Mouse (Mus musculus) ovary, postnatal 10 days (tissue): Measurements from ENCODE around the gene Gm9.
"Not testable (repeated sequence)": the region's sequence is repeated elsewhere in the genome, so short reads cannot be mapped to it uniquely, and the experiment has no call there.

Experiments
- DNase-seq: peaks from one replicate; pipeline ENCODE4 v3.0.0; 2022; ENCODE audit warnings: low spot score

Gene Gm9

GRCm38 (mm10) chrX:37210941-37211340, at the start of gene Gm9:
Gm9 (minus strand) TSS chrX:37211041.
- no peak for DNase-seq

DNA sequence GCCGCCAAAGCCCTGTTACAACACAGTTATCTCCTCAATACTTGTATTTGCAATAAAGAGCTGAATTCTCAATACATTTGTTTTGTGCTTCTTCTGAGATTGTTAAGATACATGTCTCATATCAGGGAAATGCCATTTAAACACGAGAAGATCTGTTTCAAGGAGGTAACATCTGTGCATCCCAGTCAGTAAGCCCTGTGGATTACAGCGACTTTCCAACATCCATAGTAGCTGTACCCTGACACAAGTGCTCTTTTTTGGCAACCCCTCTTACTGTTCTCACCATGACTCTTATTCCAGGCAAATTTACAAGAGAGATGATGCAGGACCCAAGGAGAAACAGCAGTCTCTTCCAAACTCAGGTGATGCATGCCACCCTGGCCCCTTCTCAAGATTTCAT, 38.8 kb upstream of the Gm9 start, which contains the start of gene Rhox3a:
Gene Rhox3a, plus strand, starts transcription at position 301 of the 400 bp plus-strand sequence.
- DNase-seq = not testable (repeated sequence)

GRCm38 (mm10) chrX:37244676-37245075, 33.8 kb upstream of the Gm9 start, which contains the start of gene Rhox2a:
Rhox2a (plus strand) TSS chrX:37244976.
- DNase-seq = not testable (repeated sequence)

GRCm38 (mm10) chrX:37222158-37222557, 11.3 kb upstream of the Gm9 start, which contains the start of gene Rhox1:
Rhox1 (minus strand) TSS chrX:37222258.
- not testable (repeated sequence) for DNase-seq

GRCm38 (mm10) chrX:37198676-37199075, 12.2 kb downstream of the Gm9 start:
- DNase-seq = no peak

- no peak for DNase-seq
Measured at GRCm38 (mm10) chrX:37191744-37192379, 19.0 kb downstream of the Gm9 start.

DNA sequence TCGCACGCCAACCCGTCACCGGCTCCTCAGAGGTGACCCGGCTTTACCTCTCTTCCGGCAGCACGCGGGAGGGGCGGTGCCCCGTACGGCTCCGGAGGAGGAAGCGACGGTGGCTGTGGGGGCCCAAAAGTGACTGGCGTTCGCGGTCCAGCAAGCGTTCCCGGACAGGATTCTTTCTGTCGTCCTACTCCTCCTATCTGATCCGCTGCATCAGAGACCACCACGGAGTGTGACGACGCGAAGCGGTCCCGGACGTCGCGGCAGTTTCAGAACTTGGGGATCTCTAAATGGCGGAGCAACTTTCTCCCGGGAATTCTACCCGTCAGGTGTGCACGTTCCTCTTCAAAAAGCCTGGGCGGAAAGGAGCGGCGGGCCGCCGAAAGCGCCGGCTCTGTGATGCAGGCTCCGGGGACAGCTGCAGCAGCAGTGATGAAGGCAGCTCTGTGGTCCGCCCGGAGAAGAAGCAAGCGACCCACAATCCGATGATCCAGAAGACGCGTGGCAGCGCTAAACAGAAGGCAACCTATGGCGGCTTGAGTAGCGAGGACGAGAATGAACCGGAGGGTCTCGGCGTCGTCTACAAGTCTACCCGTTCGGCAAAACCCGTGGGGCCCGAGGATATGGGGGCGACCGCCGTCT, 19.6 kb downstream of the Gm9 start, which contains the start of the genes Ndufa1 and Rnf113a1:
Gene Ndufa1, minus strand, starts transcription at position 59 of the 639 bp plus-strand sequence.
Gene Rnf113a1, plus strand, starts transcription at position 141 of the 639 bp plus-strand sequence.
- peak; percentile 57 for DNase-seq

GRCm38 (mm10) chrX:37190755-37191104, 20.1 kb downstream of the Gm9 start:
- DNase-seq = no peak

DNA sequence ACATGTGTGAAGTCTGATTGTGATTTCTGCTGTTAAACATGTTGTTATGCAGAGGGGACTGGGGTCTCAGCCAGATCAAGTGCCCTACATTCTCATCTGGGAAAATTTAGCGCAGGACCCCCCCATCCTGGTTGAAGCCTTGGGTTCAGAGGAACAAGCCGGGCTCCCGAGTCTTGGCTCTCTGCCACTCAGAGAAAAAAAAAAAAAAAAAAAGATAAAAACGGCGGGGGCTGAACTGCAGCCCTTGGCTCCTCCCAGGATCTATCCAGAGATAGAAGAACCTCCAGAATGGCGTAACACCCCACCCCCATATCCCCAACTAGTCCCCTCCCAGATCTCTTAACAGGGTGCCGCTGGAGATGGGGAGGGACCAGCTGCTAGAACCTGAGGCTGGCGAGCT, 26.4 kb downstream of the Gm9 start:
- DNase-seq = not testable (repeated sequence)

DNA sequence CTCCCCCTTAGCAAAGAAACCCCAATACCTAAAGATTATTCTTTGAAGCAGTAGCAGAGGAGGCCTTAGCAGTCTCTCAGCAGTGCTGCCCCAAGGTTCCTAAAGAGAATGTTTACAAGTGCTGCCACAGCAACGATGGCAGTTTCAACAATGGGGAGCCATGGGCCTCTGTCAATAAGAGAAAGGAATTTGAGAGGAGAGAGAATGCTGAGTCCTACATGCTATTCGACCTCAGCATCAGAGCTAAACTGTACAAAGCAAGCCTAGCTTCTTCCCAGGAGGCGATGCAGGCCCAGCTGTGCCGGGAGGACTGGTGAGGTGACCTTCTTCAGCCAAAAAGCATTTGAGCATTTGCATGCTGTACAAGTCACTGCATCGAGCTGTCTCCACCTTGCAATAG, 42.1 kb downstream of the Gm9 start, which contains the start of gene Akap14:
Gene Akap14, minus strand, starts transcription at position 101 of the 400 bp plus-strand sequence.
- no peak for DNase-seq

- no peak for DNase-seq
Measured at GRCm38 (mm10) chrX:37167085-37167484, 43.8 kb downstream of the Gm9 start.

GRCm38 (mm10) chrX:37163115-37163514, 47.7 kb downstream of the Gm9 start:
- no peak for DNase-seq

DNA sequence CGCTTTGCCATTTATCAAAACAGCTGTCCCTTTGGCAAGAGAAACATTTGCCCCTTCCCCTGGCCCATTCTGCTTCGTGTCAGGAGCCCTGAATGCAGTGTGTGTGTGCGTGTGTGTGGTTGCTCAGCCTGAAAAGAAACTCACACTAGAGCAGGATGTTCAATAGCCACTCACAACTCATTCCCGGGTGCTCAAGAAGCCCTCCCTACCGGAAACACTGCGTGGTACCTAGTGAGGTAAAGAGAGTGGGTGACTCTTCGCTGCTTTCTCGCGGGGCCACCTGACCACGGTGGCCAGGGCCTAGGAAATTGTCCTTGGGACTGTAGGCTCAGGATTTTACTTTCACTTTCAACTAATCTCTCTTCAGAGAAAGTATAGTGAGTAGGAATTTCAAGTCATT, 49.7 kb downstream of the Gm9 start:
- DNase-seq = no peak
